Mouse (Mus musculus) left cerebral cortex, postnatal 36 days (tissue): ENCODE measurements around the gene Galc. TPM values are rescaled to one million over a fixed set of nuclear protein-coding genes. Genes with fewer than 3 reads are reported as not detected.
A peak's percentile ranks its signal among the peaks of the same experiment; 100 is the strongest.

ENCODE experiments used
- DNase-seq, 2 experiments: peaks; one replicate each; pipeline ENCODE4 v3.0.0; 2021 to 2022; ENCODE audit warnings: low spot score in 2 of 2, mixed read lengths in 1 of 2
- intact Hi-C: fragments of 180-260 bp; cut with DNase I; formaldehyde crosslinking; loops from one replicate; pipeline ENCODE4 v1.15.1; 2025
- total RNA-seq, 2 experiments: library from RNA; stranded (reverse); gene quantifications; 2 replicates each; pipeline ENCODE4 v1.2.3; 2021

Gene Galc
- total RNA-seq, 2 experiments from 2014 or later, result 17.8 to 25.8 TPM

DNA sequence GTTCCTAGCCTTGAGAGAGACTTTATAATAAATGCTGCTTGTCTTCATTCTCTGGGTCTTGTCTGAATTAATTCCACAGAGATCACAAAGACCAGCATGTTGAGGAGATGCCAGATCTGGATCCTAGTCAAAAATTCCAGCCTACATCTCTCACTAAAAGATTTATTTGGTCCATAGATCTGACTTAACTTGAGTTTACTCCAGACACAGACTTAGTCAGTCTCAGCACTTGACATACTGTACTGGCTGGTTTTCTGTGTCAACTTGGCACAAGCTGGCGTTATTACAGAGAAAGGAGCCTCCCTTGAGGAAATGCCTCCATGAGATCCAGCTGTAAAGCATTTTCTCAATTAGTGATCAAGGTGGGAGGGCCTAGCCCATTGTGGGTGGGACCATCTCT lies 61.9 kb downstream of the Galc start:
- no peak for DNase-seq
- intact Hi-C loops, result no loop called here

DNA sequence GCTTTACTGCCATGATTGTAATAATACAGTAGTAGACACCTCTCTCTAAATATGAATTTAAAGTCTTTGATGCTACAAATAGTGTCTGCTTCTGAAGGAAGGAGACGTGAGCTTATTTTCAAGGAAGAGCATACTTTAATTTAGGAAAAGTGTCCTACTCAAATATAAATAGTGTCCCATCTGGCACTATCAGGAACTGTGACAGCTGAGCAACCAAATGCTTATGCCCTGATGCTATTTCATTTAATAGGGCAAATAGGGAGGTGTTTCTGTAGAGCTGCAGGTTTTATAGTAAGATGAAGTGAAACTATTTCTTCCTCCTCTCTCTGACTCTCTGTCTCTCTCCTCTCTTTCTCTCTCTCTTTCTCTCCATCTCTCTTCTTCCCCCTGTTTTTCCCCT lies 69.1 kb downstream of the Galc start:
- no peak for DNase-seq
- intact Hi-C loops, result no loop called here

DNA sequence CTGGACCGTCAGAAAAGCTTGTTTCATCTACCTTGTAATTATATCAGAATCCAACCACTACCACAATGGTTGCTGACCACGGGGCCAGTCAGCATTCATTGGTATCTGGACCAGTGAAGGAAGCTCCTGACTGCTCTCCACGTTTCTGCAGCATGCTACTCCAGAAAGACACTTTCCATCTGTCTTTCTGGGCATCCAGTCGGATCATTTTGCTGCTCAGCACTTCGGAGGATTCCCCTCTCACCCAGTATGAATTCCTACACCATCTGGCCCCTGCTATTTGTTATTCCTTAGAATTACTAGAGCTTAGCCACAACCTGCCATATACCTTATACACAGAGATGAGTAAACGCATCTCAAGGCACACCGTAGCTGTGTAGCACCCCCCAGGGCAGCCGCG lies 70.2 kb downstream of the Galc start:
- DNase-seq, result no peak
- intact Hi-C loops, result no loop called here

DNA sequence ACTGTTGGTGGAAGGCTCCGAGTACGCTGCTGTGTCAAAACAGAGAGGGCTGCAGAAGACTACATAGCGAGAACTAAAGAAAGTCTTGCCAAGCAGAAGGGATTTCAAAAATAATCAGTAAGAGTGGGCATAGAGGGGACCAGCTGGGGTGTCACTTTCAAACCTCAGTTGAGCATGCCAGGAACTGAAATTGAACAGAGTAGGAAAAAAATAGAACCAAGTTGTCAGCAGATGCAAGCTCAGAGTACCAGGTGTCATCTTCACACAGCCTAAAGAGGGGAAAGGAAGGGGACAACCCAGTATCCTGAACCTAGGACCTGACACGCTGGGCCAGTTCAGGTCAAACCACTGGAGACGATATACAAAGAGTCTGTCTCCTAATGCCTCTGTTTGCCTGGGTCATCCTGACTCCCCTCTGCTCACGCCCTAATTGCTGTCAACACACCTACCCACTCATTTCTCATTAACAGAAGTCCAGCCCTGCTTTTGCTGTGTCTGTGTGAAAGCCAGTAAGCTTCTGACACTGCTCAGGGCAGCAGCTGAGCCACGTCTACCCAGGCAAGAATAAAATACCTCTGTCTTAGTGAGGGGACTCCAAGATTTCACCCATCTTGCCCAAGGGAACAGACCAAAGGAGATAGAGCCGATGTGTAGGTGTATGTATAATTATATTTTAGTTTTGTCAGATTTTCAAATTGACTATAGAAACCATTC lies 71.9 kb downstream of the Galc start:
- peak; percentile 54 to 62 for DNase-seq
- intact Hi-C loops, result no loop called here

DNA sequence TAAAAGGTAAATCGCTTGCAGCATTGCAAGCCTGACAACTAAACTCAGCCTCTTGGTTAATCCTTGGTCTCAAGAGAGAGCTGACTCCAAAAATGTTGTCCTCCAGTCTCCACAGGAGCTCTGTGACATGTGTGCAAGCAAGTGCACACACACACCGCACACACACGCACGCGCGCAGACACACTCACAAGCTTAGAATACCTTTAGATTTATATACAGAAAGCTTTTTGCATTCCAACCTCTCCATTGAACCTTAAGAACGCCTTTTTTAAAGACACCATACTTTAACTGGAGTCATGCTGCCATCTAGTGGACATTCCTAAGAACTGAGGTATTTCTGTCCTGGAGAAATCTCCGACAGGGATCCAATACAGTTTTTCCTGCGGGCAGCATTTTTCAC lies 77.5 kb downstream of the Galc start:
- peak; percentile 45 to 55 for DNase-seq
- intact Hi-C loops, result loop anchor here (5.0 kb wide), 1 partner anchor 309 kb away; no protein-coding TSS in a partner anchor

DNA sequence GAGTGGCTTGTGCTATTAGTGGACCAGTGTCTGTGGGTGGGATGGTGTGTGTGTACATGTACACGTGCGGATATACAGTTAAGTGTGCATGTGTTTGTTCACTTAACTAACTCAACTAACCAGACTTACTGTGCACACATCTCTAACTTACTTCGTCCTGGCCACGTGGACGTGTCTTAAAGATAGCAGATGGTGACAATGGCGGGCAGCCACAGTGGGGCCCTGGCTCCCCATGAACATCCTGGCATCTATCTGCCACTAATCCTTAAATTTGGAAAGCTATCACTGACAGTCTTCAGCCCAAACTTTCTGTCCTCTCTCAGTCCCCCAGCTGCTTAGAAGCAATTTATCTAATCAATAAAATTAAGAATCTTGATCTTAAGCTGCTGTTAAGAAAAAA lies 78.5 kb downstream of the Galc start:
- DNase-seq, result peak in 1 of 2 experiments; percentile 10
- intact Hi-C loops, result loop anchor here (5.0 kb wide), 1 partner anchor 309 kb away; no protein-coding TSS in a partner anchor

DNA sequence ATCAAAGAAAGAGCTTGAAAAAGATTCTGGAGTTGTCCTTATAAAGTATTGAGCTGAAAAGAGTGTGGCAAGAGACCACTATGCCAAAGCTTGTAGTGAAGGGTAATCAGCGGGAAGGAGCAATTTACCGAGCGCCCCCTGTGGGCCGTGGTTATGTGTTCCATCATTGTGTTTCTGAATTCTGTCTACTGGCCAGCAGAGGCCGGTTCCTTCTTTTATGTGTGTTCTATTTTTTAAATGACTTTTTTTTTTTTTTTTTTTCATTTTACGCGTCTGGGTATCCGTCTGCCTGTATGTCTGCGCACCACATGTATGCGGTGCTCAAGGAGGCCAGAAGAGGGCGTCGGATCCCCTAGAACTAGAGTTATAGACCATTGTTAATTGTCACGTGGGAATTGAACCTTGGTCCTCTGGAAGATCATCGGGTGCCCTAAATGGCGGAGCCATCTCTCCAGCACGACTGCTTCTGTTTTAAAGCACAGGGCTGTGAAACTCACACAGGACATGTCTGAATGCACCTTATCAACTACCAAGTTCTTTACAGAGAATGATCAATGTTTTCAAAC lies 78.9 kb downstream of the Galc start:
- DNase-seq, result no peak
- intact Hi-C loops, result loop anchor here (5.0 kb wide), 1 partner anchor 308 kb away; no protein-coding TSS in a partner anchor

DNA sequence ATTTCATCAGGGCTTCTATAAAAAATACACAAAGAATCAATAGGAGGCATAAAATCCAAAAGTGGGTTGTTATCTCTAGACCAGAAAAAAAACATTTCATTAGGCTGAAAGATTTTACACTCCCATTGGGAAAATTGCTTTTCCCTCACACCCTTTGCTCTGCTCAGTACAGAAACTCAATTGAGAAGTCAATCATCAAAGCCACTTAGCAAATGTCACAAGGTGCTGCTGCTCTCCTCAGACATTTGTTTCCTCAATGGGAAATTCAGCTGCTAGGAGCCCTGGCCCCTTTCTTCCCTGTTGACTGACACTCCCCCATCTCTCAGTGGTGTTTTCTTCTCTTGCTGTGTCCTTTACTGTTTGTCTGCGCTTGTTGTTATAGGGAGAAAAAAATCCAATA lies 79.8 kb downstream of the Galc start:
- no peak for DNase-seq
- intact Hi-C loops, result no loop called here

DNA sequence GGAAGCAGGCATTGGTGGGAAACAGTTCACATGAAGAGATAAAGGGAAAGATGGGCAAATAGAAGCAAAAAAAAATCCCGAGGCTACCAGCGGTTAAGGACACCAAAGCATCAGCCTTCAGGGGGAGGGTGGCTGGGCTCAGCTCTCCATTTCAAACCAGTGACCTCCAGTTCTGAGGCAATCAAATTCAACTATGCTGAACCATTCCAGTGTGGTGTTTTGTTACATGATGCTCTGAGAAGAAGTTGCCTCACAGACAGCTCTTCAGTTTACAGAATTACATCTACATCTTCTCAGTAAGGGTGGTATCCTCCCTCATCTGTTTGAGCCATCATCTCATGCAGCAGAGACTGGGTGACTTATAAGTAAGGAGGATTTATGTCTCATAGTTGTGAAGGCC lies 82.6 kb downstream of the Galc start:
- DNase-seq, result no peak
- intact Hi-C loops, result no loop called here

DNA sequence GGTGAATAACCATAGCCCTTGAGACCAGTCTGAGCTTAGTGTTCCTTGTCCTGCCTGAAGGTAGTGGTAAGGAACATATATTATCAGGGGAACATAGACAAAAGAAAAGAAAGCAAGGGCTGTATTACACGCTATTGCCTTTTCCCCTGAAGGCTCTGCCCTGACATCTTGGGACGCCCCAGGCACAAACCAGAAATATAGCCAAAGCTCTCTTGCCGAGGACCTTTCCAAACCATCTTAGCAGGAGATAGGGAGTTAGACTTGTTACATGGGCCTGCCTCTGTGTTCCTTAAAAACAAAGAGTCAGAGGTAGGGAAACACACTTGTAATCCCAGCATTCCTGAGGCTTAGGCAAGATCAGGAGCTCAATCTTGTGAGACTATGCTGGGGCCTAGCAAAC lies 97.4 kb downstream of the Galc start:
- DNase-seq, result no peak
- intact Hi-C loops, result no loop called here

DNA sequence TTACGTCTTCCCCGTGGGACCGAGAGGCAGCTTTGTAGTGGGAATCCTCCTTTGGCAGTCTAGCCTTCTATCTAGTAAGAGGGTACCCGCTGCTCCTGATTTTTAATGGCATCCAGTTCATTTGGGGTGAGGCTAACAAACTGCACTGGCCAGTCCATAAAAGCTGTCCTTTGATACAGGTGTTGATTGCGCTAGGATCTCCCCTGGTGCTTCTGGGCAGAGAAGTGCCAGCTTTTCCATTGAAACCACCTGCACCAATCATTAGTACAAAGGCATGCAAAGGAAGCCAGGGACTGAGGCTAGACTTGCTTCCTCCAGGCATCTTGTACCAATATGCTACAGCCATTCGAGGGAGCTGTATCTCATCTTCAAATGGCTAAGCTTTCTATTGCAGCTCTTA lies 98.4 kb downstream of the Galc start:
- intact Hi-C loops, result no loop called here
- DNase-seq, result no peak

Other genes starting within 250 kb of the Galc start
- under 1 TPM in 1 of 2 experiments, not detected in 1; 0.20 TPM for gene Gpr65, start 9.2 kb upstream of the Galc start, total RNA-seq